Mouse (Mus musculus) right cerebral cortex, adult 18-20 months (tissue): Measurements from ENCODE around the gene Fam20c.

Experiments
- DNase-seq: peaks from one replicate; pipeline ENCODE4 v3.0.0; 2022; ENCODE audit warnings: mixed read lengths

Fam20c gene

GRCm38 (mm10) chr5:138757135-138757534, 2.8 kb downstream of the Fam20c start:
- DNase-seq: no peak

GRCm38 (mm10) chr5:138757616-138758015, 3.3 kb downstream of the Fam20c start:
- DNase-seq: no peak

GRCm38 (mm10) chr5:138758533-138758932, 4.2 kb downstream of the Fam20c start:
- DNase-seq: no peak

GRCm38 (mm10) chr5:138761836-138762334, 7.6 kb downstream of the Fam20c start:
- DNase-seq: no peak

GRCm38 (mm10) chr5:138762361-138762760, 8.0 kb downstream of the Fam20c start:
- no peak for DNase-seq

GRCm38 (mm10) chr5:138764601-138765000, 10.3 kb downstream of the Fam20c start:
- no peak for DNase-seq

- DNase-seq: no peak
Measured at GRCm38 (mm10) chr5:138767650-138768049, 13.3 kb downstream of the Fam20c start.

- DNase-seq: no peak
Measured at GRCm38 (mm10) chr5:138768704-138769103, 14.4 kb downstream of the Fam20c start.

GRCm38 (mm10) chr5:138769126-138769525, 14.8 kb downstream of the Fam20c start:
- DNase-seq: no peak

- no peak for DNase-seq
Measured at GRCm38 (mm10) chr5:138775096-138775495, 20.8 kb downstream of the Fam20c start.

- peak; percentile 52 for DNase-seq
Measured at GRCm38 (mm10) chr5:138776346-138776745, 22.0 kb downstream of the Fam20c start.

- DNase-seq: peak; percentile 57
Measured at GRCm38 (mm10) chr5:138778731-138779463, 24.6 kb downstream of the Fam20c start.

GRCm38 (mm10) chr5:138779655-138780054, 25.3 kb downstream of the Fam20c start:
- DNase-seq: no peak

GRCm38 (mm10) chr5:138782697-138783096, 28.4 kb downstream of the Fam20c start:
- no peak for DNase-seq

- DNase-seq: no peak
Measured at GRCm38 (mm10) chr5:138783181-138783580, 28.9 kb downstream of the Fam20c start.

- DNase-seq: no peak
Measured at GRCm38 (mm10) chr5:138785986-138786515, 31.7 kb downstream of the Fam20c start.

- DNase-seq: no peak
Measured at GRCm38 (mm10) chr5:138787648-138788047, 33.3 kb downstream of the Fam20c start.

GRCm38 (mm10) chr5:138788481-138789211, 34.3 kb downstream of the Fam20c start:
- peak; percentile 30 for DNase-seq

GRCm38 (mm10) chr5:138790954-138791480, 36.7 kb downstream of the Fam20c start:
- DNase-seq: no peak

GRCm38 (mm10) chr5:138801588-138802116, 47.3 kb downstream of the Fam20c start:
- no peak for DNase-seq

- no peak for DNase-seq
Measured at GRCm38 (mm10) chr5:138804286-138804685, 50.0 kb downstream of the Fam20c start.

- DNase-seq: no peak
Measured at GRCm38 (mm10) chr5:138809767-138810166, 55.5 kb downstream of the Fam20c start.

- no peak for DNase-seq
Measured at GRCm38 (mm10) chr5:138819780-138820179, 65.5 kb downstream of the Fam20c start, which contains the start of gene Gm5294. Gm5294 (plus strand) TSS chr5:138820080.
